Mouse (Mus musculus) liver, embryonic 12.5 days (tissue): Measurements from ENCODE around the gene Sord. TPM values are rescaled to one million over a fixed set of nuclear protein-coding genes. Genes with fewer than 3 reads are reported as not detected.
"Not testable (repeated sequence)": the region's sequence is repeated elsewhere in the genome, so short reads cannot be mapped to it uniquely, and the experiment has no call there.

ENCODE experiments used
- ATAC-seq: fragments of 200-750 bp; cut with Nextera tagmentation; 2 replicates; pipeline ENCODE4 v1.8.0; 2017; ENCODE audit warnings: moderate number of reproducible peaks, mild to moderate bottlenecking, moderate library complexity
- H3K27ac ChIP-seq: fragments of 300-500 bp; sonication (generic); 2 replicates; pipeline ENCODE4 v1.5.1; 2016; ENCODE audit warnings: mild to moderate bottlenecking
- H3K27me3 ChIP-seq: fragments of 300-500 bp; sonication (generic); replicated peaks from 2 replicates; pipeline ENCODE4 v1.6.1; 2016; ENCODE audit warnings: mild to moderate bottlenecking, moderate library complexity
- H3K36me3 ChIP-seq: fragments of 300-500 bp; sonication (generic); 2 replicates; pipeline ENCODE4 v1.6.1; 2016; ENCODE audit warnings: mild to moderate bottlenecking, moderate library complexity
- H3K4me1 ChIP-seq: fragments of 300-500 bp; sonication (generic); 2 replicates; pipeline ENCODE4 v1.6.1; 2016
- H3K4me2 ChIP-seq: fragments of 300-500 bp; sonication (generic); 2 replicates; pipeline ENCODE4 v1.6.1; 2016; ENCODE audit warnings: mild to moderate bottlenecking, moderate library complexity
- H3K4me3 ChIP-seq: fragments of 300-500 bp; sonication (generic); 2 replicates; pipeline ENCODE4 v1.5.1; 2016; ENCODE audit warnings: mild to moderate bottlenecking, moderate library complexity
- H3K9ac ChIP-seq: fragments of 300-500 bp; sonication (generic); 2 replicates; pipeline ENCODE4 v1.6.1; 2016; ENCODE audit warnings: mild to moderate bottlenecking, moderate library complexity
- H3K9me3 ChIP-seq: fragments of 300-500 bp; sonication (generic); replicated peaks from 2 replicates; pipeline ENCODE4 v1.6.1; 2016; ENCODE audit warnings: mild to moderate bottlenecking, moderate library complexity
- WGBS: fragments of 180-500 bp; shearing (Covaris S2); methylation state at CpG from one replicate; pipeline ENCODE4 v1.1.7; 2016; ENCODE audit not compliant: insufficient replicate concordance; 5-methylcytosine and 5-hydroxymethylcytosine counted together
- polyA plus RNA-seq: library from polyadenylated mRNA; unstranded; fragments of >200 nt; fragmentation: Nextera tagmentation; extraction: Ambion mirVana; gene quantifications from 2 replicates; pipeline ENCODE4 v1.2.1, GENCODE M21; 2016

Sord gene
- polyA plus RNA-seq, result 159 and 163 TPM in 2 replicates

DNA sequence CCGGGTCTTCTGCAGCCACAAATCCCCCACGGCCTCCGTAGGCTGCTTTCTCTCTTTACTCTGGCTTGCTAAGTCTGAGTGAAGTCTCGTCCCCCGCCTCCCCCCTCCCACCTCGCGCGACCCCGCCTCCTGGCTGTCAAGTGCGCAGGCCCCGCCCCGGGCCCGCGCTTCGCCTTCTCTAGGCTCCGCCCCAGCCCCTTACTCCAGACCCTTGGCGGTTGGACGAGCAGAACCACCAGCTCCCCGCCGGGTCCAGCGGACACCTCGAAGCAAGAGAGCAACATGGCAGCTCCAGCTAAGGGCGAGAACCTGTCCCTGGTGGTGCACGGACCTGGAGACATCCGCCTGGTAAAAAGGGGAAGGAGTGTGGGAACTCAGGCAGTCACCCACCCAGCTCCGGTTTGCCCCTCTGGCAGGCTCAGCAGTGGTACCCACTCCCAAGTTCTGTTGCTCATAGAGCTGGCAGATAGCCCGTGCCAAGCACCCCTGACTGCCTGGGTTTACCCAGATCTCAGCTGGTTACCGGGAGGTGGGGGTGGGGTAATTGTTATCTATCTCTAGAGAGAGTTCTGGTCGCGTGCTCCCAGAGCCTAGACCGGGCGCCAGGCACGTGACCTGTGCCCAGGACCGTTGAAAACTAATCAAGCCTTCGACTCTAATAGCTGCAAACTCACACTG, at the start of gene Sord:
TSS of gene Sord (plus strand) at position 139 of the 678 bp plus-strand sequence.
- peaks cover 12% of the 10 kb centered on the region; the same call in 1 of the 2 replicates for H3K36me3 ChIP-seq
- no peaks in the 10 kb centered on the region for H3K27me3 ChIP-seq
- 2% methylated on average over 35 of the region's 35 CpGs for WGBS
- H3K4me3 ChIP-seq, result peak within 1 kb of the TSS; percentile 77
- H3K9me3 ChIP-seq, result no peaks in the 10 kb centered on the region
- peaks cover 62% of the 10 kb centered on the region for H3K4me1 ChIP-seq
- H3K27ac ChIP-seq, result peak within 1 kb of the TSS; percentile 93
- peak within 1 kb of the TSS; percentile 80 for H3K9ac ChIP-seq
- ATAC-seq, result peak; percentile 94
- H3K4me2 ChIP-seq, result peak within 1 kb of the TSS; percentile 84

DNA sequence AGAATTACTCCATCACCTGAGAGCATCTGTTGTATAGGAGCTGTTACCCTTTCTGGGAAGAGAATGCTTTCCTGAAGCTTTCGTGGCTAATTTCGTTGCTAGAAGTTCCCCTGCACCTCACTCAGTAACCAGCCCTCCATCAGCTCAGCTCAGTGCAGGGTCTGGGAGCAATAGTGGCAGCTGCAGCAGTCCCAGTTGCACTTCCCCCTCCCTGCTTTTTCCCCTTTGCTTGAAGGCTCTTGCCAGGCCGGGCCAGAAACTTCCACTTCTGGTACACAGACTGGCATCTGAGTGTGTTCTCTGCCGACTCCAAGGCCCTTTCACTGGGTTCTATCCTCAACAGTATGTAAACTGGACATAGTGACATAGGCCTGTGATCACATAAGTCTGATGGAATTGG, 49.5 kb upstream of the Sord start:
- ATAC-seq, result no peak
- Histone ChIP-seq H3K27me3 (no peaks in the 10 kb centered on the region), H3K9me3 (no peaks in the 10 kb centered on the region), H3K36me3 (no peaks in the 10 kb centered on the region), H3K4me2 (no peak overlapping the region), H3K4me1 (peaks cover 6% of the 10 kb centered on the region; the same call in 1 of the 2 replicates), H3K4me3 (no peak overlapping the region), H3K9ac (no peak overlapping the region), H3K27ac (no peak overlapping the region)
- 62% methylated on average over 4 of the region's 4 CpGs for WGBS

DNA sequence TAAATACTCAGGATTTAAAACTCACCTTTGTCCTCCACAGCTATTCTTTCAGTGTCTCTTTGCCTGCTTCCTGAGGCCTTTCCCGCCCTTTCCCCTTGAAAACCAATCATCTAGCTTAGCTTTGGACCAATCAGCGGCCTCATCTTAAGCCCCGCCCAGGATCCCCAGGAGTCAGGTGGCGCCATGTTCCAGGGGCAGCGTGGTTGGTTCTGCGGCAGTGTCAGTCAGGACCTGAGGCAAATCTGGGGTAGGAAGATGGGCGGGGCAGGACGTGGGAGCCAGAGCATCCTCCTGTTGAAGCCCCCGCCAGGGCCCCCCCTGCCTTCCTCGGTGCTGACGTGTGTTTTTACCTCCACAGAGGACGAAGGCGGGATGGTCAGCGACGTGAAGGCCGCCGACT, 48.4 kb upstream of the Sord start, which contains the start of the genes Patl2 and Terb2:
TSS of gene Patl2 (minus strand) at position 84 of the 400 bp plus-strand sequence.
TSS of gene Terb2 (plus strand) at position 167 of the 400 bp plus-strand sequence.
- Histone ChIP-seq H3K4me2 (no peak within 1 kb of the TSS), H3K27me3 (no peaks in the 10 kb centered on the region), H3K4me3 (no peak within 1 kb of the TSS), H3K36me3 (no peaks in the 10 kb centered on the region), H3K27ac (no peak within 1 kb of the TSS), H3K9ac (no peak within 1 kb of the TSS), H3K4me1 (peaks cover 6% of the 10 kb centered on the region; the same call in 1 of the 2 replicates), H3K9me3 (no peaks in the 10 kb centered on the region)
- no peak for ATAC-seq
- 74% methylated on average over 17 of the region's 17 CpGs for WGBS

DNA sequence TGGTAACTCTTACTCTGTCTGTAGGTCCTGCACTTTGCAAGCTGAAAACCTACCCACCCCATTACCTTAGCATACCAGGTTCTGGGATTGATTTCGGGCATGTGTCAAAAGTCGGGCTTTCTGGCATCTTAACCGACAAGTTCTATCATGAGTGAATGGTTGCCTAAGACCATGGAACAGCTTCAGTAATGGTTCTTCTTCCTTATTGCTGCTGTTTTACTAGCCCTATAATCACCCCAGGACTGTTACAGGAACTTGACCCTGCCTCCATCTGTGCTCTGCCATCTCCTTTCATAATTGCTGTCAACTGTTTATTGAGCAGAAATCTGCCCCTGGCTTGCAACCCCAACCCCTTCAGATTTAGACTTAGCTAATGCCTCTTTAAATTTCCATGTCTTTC, 47.8 kb upstream of the Sord start:
- Histone ChIP-seq H3K9me3 (no peaks in the 10 kb centered on the region), H3K4me1 (peaks cover 7% of the 10 kb centered on the region; the same call in 1 of the 2 replicates), H3K9ac (no peak overlapping the region), H3K4me2 (no peak overlapping the region), H3K36me3 (no peaks in the 10 kb centered on the region), H3K4me3 (no peak overlapping the region), H3K27me3 (no peaks in the 10 kb centered on the region), H3K27ac (no peak overlapping the region)
- WGBS, result 84% methylated on average over 3 of the region's 3 CpGs
- no peak for ATAC-seq

DNA sequence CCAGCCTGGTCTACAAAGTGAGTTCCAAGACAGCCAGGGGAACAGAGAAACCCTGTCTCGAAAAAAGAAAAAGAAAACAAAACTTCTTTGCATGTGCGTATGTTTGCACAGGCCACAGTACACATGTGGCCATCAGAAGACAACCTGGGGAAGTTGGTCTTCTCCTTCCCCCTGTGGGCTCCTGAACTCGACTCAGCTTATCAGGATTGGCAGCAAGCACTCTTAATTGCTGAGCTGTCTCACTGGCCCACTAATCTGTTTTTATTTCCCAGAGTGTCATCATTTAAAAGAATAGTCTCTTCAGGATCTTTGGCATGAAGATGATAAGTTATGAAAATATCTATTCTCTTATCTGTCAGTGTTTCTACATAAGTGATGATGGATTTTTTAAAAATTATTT, 42.7 kb upstream of the Sord start:
- H3K27me3 ChIP-seq, result no peaks in the 10 kb centered on the region
- WGBS, result 45% methylated on average over 3 of the region's 3 CpGs
- peaks cover 6% of the 10 kb centered on the region; the same call in 1 of the 2 replicates for H3K4me1 ChIP-seq

DNA sequence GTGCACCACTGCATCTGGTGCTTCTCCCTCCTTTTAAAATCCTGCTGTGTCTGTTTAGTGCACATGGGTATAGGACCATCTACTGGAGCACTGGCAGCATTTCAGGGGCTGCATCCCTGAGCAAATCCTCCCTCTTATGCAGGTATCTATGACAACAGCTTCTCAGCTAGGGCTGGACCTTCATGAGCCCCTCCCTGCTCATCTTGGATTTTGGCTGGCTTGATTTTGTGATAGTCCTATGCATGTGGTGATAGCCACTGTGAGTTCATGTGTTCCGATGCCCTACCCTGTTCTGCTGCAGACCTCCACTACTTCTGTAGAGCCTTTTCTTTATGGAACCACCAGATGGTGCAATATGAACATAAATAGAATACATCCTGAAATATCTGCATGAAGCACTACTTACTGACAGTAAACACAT, 40.0 kb upstream of the Sord start:
- H3K36me3 ChIP-seq, result no peaks in the 10 kb centered on the region
- H3K27me3 ChIP-seq, result no peaks in the 10 kb centered on the region
- 0 out of 2 replicates have a peak, but pooled peaks have one; percentile 24 for ATAC-seq
- H3K4me3 ChIP-seq, result no peak overlapping the region
- H3K27ac ChIP-seq, result no peak overlapping the region
- no peak overlapping the region for H3K4me2 ChIP-seq
- WGBS, result 59% methylated on average over 1 of the region's 1 CpGs
- no peaks in the 10 kb centered on the region for H3K9me3 ChIP-seq
- H3K4me1 ChIP-seq, result peaks cover 3% of the 10 kb centered on the region; the same call in 1 of the 2 replicates
- H3K9ac ChIP-seq, result no peak overlapping the region

More for the DNA sequence above, 42.7 kb upstream of the Sord start:
- no peak for ATAC-seq
- Histone ChIP-seq H3K4me3 (no peak overlapping the region), H3K9me3 (no peaks in the 10 kb centered on the region), H3K36me3 (no peaks in the 10 kb centered on the region), H3K4me2 (no peak overlapping the region), H3K9ac (no peak overlapping the region), H3K27ac (no peak overlapping the region)

DNA sequence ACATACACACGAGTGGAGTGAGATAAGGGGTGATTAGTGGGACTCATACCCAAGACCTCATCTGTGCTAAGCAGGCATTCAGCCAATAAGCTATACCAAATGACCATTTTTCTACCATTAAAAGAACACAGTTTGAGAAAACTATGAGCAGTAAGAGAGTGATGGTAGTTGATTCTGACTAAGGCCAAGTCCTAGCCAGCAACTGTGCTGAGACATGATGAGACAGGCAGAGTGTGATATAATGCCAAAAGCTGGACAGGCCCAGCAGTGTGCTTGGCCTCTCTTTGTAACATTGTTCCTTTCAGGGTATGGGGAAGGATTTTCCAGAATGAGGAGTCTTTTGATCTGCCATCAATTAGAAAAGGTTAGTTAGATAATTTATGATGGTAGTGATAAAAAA, 33.0 kb upstream of the Sord start:
- Histone ChIP-seq H3K4me1 (no peaks in the 10 kb centered on the region), H3K36me3 (no peaks in the 10 kb centered on the region), H3K9ac (no peak overlapping the region), H3K9me3 (no peaks in the 10 kb centered on the region), H3K4me2 (no peak overlapping the region), H3K27ac (no peak overlapping the region), H3K4me3 (no peak overlapping the region), H3K27me3 (no peaks in the 10 kb centered on the region)
- 47% methylated on average over 1 of the region's 1 CpGs for WGBS
- no peak for ATAC-seq

DNA sequence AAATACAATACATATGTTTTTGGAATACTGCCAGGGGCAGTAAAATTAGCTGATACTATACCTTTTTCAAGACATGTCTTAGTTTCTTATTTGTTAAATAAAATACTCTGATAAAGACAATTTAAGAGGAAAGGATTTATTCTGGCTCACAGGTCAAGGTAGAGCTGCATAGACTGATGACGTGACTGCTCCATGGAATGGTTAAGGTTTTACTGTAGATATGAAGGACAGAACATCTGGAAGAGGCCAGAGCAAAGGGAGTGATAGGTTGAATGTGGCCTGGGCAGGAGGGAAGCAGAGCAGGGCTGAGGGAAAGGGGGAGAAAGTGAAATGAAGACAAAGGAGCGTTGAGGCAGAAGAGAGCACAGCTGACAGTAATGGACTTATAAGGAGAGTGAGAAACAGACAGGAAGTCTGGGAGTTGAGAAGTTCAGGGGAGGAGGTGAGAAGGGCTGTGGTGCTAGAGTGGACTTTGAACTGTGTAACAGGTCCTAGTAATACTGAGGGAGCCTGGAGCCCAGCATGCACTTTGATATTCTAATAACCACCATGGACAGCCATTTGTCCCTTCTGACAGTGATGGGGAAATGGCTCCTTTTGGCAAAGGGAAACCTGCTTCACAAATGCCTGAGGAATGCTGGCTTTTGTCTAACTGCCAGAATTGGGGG, 28.0 kb upstream of the Sord start:
- Histone ChIP-seq H3K27me3 (no peaks in the 10 kb centered on the region), H3K9me3 (no peaks in the 10 kb centered on the region), H3K4me3 (no peak overlapping the region), H3K27ac (no peak overlapping the region), H3K4me1 (no peaks in the 10 kb centered on the region), H3K4me2 (no peak overlapping the region), H3K36me3 (no peaks in the 10 kb centered on the region), H3K9ac (no peak overlapping the region)
- no peak for ATAC-seq
- 42% methylated on average over 2 of the region's 2 CpGs for WGBS

DNA sequence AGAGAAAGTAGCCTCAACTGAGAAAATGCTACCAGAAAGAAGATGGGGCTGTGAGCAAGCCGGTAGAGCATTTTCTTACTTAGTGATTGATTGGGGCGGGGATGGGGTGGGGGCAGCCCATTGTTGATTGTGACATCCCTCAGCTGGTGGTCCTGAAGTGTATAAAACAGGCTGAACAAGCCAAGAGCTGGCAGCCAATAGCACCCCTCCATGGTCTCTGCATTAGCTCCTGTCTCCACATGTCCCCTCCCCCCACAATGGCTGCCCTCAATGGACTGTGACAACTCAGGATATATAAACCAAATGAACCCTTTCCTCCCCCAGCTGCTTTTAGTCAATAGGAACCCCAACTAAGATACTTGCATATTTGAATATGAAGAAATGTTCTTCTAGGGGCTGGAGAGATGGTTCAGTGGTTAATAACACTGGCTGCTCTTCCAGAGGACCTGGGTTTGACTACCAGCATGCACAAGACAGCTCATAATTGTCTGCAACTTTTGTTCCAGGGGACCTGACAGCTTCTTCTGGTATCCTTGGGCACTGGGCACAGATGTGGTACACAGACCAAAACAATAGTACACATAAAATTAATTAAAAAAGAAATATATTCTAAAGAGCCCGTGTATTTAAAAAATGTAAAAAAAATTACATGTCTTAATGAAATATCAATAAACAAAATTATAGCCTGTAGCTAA, 23.9 kb upstream of the Sord start:
- H3K4me3 ChIP-seq, result no peak overlapping the region
- 84% methylated on average over 3 of the region's 3 CpGs for WGBS
- no peak for ATAC-seq
- H3K27ac ChIP-seq, result no peak overlapping the region
- H3K4me1 ChIP-seq, result 0 out of 2 replicates have a peak, but pooled peaks cover 5% of the 10 kb centered on the region
- no peaks in the 10 kb centered on the region for H3K36me3 ChIP-seq
- H3K9ac ChIP-seq, result no peak overlapping the region
- H3K27me3 ChIP-seq, result no peaks in the 10 kb centered on the region
- H3K9me3 ChIP-seq, result no peaks in the 10 kb centered on the region
- no peak overlapping the region for H3K4me2 ChIP-seq

DNA sequence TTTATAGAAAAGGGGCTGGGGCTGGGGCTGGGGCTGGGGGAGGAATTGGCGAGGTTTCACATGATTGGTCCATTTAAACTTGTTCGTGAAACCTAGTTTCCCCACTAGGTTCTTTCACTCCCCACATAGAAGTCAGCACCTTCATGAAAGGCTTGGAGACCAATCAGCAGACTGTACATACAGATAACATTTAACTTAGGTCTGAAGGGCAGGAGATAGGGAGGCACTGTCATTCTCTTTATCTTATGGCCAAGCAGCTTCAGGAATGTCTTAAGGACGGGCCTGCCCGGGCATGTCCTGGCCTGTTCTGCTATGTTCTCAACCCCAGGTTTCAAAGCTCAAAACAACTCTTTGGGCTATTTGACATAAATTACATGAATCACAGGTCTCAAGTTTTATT, 17.5 kb upstream of the Sord start:
- H3K4me3 ChIP-seq, H3K27me3 ChIP-seq, H3K4me2 ChIP-seq, H3K36me3 ChIP-seq, H3K9ac ChIP-seq, H3K9me3 ChIP-seq: not testable (repeated sequence)
- peak overlapping the region; percentile 66 for H3K27ac ChIP-seq
- peaks cover 44% of the 10 kb centered on the region for H3K4me1 ChIP-seq
- 40% methylated on average over 4 of the region's 4 CpGs for WGBS
- peak; percentile 91 for ATAC-seq

DNA sequence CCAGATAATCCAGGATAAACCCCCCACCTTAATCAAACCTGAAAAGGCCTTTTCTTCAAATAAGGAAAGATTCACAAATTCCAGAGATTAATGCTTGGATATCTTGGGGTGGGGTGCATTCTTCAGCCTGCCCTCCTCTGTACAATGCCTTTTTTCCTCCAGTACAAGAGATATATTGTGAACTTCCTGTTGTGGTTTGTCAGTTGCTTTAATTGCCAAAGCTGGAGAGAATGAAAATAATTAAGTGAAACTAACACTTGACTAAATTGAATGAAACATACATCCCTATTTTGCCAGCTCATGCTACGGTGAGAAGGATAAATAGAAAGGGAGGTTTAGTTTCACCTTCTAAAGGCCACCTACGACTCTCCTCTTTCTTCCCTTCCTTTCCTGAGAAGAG, 16.3 kb upstream of the Sord start:
- no peak overlapping the region for H3K4me2 ChIP-seq
- H3K9ac ChIP-seq, result no peak overlapping the region
- H3K27ac ChIP-seq, result peak overlapping the region; percentile 4; the same call in 1 of the 2 replicates
- WGBS, result 61% methylated on average over 2 of the region's 2 CpGs
- H3K4me3 ChIP-seq, result no peak overlapping the region
- H3K27me3 ChIP-seq, result no peaks in the 10 kb centered on the region
- H3K36me3 ChIP-seq, result no peaks in the 10 kb centered on the region
- H3K4me1 ChIP-seq, result peaks cover 53% of the 10 kb centered on the region
- ATAC-seq, result no peak
- H3K9me3 ChIP-seq, result peaks cover 4% of the 10 kb centered on the region; the same call in 1 of the 2 replicates

DNA sequence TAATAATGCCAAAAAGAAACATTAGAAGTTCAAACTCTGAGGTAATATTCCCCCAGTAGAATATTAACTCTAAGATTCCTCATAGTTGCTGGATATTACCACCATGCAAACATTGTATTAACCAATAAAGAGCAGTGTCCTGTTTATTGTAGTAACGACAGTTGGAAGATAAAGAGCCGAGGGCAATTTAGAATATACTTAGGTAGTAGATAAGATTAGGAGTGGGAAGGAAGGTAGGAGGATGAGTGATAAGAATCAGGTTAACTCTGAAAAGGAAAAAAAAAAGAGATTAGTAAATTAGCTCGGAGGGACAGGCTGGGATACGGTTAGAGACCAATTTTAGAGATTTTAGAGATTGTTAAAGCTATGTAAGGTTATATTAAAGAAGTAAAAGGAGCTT, 13.2 kb upstream of the Sord start:
- Histone ChIP-seq H3K27me3 (no peaks in the 10 kb centered on the region), H3K36me3 (no peaks in the 10 kb centered on the region), H3K27ac (0 out of 2 replicates have a peak overlapping the region, but pooled peaks have one; percentile 20), H3K9ac (no peak overlapping the region), H3K9me3 (peaks cover 4% of the 10 kb centered on the region; the same call in 1 of the 2 replicates), H3K4me1 (peaks cover 62% of the 10 kb centered on the region), H3K4me2 (no peak overlapping the region), H3K4me3 (no peak overlapping the region)
- ATAC-seq, result no peak
- WGBS, result 19% methylated on average over 4 of the region's 4 CpGs
